Mouse (Mus musculus) ES-E14 (cell line): ENCODE data around the gene Mycbpap.

Experiments used
- CHD2 ChIP-seq: IDR thresholded peaks from 2 replicates; pipeline ENCODE4 v1.6.1; 2014; ENCODE audit warnings: mild to moderate bottlenecking, low read depth, low read length, inconsistent platforms
- HCFC1 ChIP-seq: IDR thresholded peaks from 2 replicates; pipeline ENCODE4 v1.6.1; 2012; ENCODE audit warnings: low read length, inconsistent platforms, borderline replicate concordance; ENCODE audit not compliant: insufficient read depth
- MAFK ChIP-seq: IDR thresholded peaks from 2 replicates; pipeline ENCODE4 v1.6.1; 2014; ENCODE audit warnings: mild to moderate bottlenecking, low read depth, low read length, inconsistent platforms; ENCODE audit not compliant: insufficient read depth
- ZC3H11A ChIP-seq: IDR thresholded peaks from 2 replicates; pipeline ENCODE4 v1.6.1; 2012; ENCODE audit warnings: low read depth, mild to moderate bottlenecking, inconsistent platforms, low read length, borderline replicate concordance
- ZNF384 ChIP-seq: IDR thresholded peaks from 2 replicates; pipeline ENCODE4 v1.6.1; 2012; ENCODE audit warnings: low read depth, low read length, inconsistent platforms

DNA sequence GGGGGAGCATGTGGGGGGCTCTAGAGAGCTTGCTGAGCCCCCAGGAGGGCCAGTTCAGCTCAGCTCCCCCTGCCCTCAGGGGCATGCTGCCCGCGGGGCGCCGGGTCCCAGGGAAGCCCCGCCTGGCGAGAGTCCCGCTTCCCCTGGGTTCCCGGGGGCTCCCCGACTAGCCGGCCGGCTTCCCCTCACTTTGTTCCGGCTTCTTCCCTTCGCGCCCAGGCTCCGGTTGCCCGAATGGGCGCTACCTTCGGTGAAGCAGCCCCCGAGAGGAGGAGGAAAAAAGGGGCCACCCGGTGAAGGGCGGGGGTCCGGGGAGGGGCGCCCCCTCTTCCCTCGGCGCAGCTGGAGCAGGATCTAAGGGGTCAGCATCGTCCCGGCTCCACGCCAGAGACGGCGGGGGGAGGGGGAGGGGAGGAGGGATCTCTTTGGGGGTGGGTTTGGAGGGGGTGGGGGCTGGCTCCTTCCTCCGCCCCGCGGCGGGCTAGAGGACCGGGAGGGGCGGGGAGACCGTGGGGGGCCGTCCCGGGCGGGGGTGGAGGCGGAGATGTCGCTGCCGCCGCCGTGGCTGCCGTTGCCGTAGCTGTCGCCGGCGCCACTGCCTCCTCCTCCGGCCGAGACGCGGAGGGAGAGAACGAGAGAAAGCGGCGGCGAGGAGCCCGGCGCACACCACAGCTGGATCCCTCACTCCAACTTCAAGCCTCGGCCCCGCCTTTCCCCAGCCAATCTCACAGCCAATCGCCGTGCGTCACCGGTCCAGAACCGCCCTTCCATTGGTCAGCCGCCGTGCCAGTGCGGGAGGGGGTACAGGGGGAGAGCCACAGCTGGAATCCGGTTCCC is 47.6 kb downstream of the Mycbpap start, which contains the start of gene Cacna1g:
- TF ChIP-seq MAFK, result no peak
- no peak for TF ChIP-seq HCFC1
- TF ChIP-seq ZC3H11A, result no peak
- no peak for TF ChIP-seq ZNF384
- TF ChIP-seq CHD2, result no peak
